Mouse (Mus musculus): Measurements from ENCODE around the gene Mri1. TPM values are rescaled to one million over a fixed set of nuclear protein-coding genes. Genes with fewer than 3 reads are reported as not detected.

The Mri1 gene
- polyA plus RNA-seq, 1 experiment: 22.8 TPM

DNA sequence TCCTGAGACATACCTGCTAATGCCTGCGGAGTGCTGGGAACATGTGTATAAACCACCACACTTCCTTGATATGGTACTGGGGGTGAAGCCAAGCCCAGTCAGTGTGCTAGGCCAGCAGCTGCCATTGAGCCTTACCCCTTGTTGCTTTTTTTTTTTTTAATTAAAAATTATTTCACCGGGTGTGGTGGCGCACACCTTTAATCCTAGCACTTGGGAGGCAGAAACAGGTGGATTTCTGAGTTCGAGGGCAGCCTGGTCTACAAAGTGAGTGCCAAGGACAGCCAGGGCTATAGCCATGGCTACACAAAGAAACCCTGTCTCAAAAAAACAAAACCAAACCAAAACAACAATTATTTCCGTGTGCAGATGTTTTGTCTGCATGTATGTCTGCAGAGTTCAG lies 52.1 kb downstream of the Mri1 start:
- H3K27me3 ChIP-seq (ENCODE audit: control insufficient read depth, insufficient read depth, insufficient read length): no peaks in the 10 kb centered on the region
- peak overlapping the region; percentile 82 for H3K4me3 ChIP-seq
- TF ChIP-seq TCF12 (IDR thresholded peaks at IDR 0.05; ENCODE audit: insufficient read depth, poor library complexity, severe bottlenecking): no peak
- TF ChIP-seq REST (IDR thresholded peaks at IDR 0.05; ENCODE audit: insufficient read depth, insufficient read length): no peak
- TF ChIP-seq CEBPB (IDR thresholded peaks at IDR 0.05; ENCODE audit: insufficient read depth, poor library complexity, severe bottlenecking): no peak
- no peak for TF ChIP-seq POLR2A (IDR thresholded peaks at IDR 0.05; ENCODE audit: insufficient read length, low read depth)
- no peak for TF ChIP-seq MAX (IDR thresholded peaks at IDR 0.05; ENCODE audit: low read depth)
- peak; percentile 42 for TF ChIP-seq POLR2AphosphoS2 (IDR thresholded peaks at IDR 0.05; ENCODE audit: insufficient read length, low read depth)
- no peak for TF ChIP-seq MYOD1 (IDR thresholded peaks at IDR 0.05; ENCODE audit: control insufficient read depth in 1 of 3, insufficient read length in 2 of 3, low read depth in 2 of 3)
- H3K4me2 ChIP-seq (ENCODE audit: low read depth): peak overlapping the region; percentile 93
- H3K36me3 ChIP-seq (ENCODE audit: control insufficient read depth, insufficient read depth): peaks cover 34% of the 10 kb centered on the region
- H3ac ChIP-seq (ENCODE audit: control insufficient read depth, insufficient read length): no peak overlapping the region
- peaks cover 71% of the 10 kb centered on the region for H3K79me2 ChIP-seq (ENCODE audit: control insufficient read depth, insufficient read depth)

DNA sequence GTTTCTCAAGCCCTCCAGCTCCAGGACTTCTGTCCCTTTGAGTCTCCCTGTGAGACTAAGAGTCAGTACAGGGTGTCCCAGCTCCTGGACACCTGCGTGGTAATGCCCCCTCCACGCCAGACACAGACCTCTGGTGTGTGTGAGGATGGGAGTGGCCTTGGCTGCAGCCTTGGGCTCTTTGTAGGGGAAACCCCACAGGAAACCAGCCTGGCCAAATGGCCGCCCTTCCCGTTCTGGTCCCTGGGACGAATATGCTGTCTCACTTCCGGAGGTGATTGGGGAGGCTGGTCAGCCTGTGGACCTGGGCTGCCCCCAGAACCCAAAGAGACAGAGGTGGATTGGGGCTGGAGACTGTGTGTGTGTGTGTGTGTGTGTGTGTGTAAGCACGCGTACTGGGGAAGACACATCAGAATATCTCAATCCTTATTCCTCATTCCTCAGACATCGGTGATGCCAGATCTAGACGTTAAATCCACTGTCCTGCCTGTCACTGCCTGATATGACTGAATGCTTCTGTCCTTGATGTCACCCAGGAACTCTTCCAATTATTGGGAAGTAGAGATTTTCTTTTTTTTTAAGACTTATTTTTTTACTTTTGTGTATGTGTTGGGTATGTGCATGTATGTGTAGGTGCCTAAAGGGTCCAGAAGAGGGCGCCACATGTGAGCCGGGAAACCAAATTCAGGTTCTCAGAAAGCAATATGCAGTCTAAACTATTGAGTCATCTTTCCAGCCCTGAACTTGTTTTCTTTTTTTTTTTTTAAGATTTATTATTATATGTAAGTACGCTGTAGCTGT lies 53.0 kb downstream of the Mri1 start:
- Histone ChIP-seq H3K36me3 (ENCODE audit: control insufficient read depth, insufficient read depth) (peaks cover 28% of the 10 kb centered on the region), H3K4me3 (peak overlapping the region; percentile 82), H3ac (ENCODE audit: control insufficient read depth, insufficient read length) (no peak overlapping the region), H3K27me3 (ENCODE audit: control insufficient read depth, insufficient read depth, insufficient read length) (no peaks in the 10 kb centered on the region), H3K4me2 (ENCODE audit: low read depth) (peak overlapping the region; percentile 93), H3K79me2 (ENCODE audit: control insufficient read depth, insufficient read depth) (peaks cover 71% of the 10 kb centered on the region)
- peak in 1 of 3 experiments; percentile 17 for TF ChIP-seq MYOG (IDR thresholded peaks at IDR 0.05; ENCODE audit: control insufficient read depth in 1 of 3, insufficient read depth in 1 of 3, insufficient read length in 2 of 3, low read depth in 2 of 3)
- TF ChIP-seq POLR2A (IDR thresholded peaks at IDR 0.05; ENCODE audit: insufficient read length, low read depth): peak; percentile 34
- no peak for TF ChIP-seq USF1 (IDR thresholded peaks at IDR 0.05; ENCODE audit: low read depth)
- no peak for TF ChIP-seq CEBPB (IDR thresholded peaks at IDR 0.05; ENCODE audit: insufficient read depth, poor library complexity, severe bottlenecking)
- no peak for TF ChIP-seq E2F4 (IDR thresholded peaks at IDR 0.05; ENCODE audit: insufficient read depth)

DNA sequence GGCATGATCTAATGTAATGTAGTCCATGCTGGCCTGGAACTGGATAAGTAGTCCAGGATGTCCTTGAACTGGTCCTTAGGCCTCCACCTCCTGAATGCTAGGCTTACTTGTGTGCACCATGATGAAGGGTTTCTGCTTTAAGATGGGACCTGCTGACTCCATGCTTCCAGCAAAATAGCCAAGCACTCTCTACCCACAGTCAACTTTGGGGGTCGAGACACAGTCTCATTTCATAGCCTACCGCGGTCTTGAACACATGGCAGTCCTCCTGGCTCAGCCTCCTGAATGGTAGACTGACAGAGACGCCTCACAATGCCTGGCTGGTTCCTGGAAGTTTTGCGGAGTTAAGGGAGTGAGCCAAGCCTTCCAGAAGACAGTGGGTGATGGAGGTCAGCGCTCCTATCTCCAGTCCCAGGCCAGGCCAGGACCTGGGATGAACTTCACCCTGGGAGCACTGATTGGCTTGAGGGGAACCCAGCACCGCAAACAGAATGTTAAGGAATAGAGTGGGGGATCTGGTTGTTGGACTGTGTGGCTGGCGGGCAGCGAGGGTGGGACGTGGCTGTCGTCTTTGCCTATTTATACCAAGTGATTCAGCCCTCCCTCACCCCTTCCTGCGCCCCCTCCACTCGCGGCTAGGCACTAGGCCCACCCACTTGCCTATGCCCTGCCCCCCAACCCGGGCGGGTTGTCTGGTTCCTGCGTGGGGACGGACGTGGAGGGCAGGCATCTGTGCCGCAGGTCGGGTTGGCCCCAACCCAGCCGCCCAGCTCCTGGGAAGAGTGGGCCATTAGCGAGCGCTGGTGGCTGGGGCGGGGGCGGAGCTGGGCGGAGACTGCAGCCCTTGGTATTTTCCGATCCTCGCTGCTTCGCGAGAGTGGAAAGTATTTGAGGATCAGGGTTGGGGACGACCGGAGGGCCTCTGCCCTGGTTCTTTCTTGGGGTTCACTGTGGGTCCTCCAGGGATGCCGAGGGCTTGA lies 53.9 kb downstream of the Mri1 start:
- H3K4me2 ChIP-seq (ENCODE audit: low read depth): peak overlapping the region; percentile 93
- TF ChIP-seq USF1 (IDR thresholded peaks at IDR 0.05; ENCODE audit: low read depth) (no peak), E2F4 (IDR thresholded peaks at IDR 0.05; ENCODE audit: insufficient read depth) (no peak), MAX (IDR thresholded peaks at IDR 0.05; ENCODE audit: low read depth) (no peak), CEBPB (IDR thresholded peaks at IDR 0.05; ENCODE audit: insufficient read depth, poor library complexity, severe bottlenecking) (no peak), MYOG (IDR thresholded peaks at IDR 0.05; ENCODE audit: control insufficient read depth in 1 of 3, insufficient read depth in 1 of 3, insufficient read length in 2 of 3, low read depth in 2 of 3) (peak in 2 of 3 experiments; percentile 27 to 70), REST (IDR thresholded peaks at IDR 0.05; ENCODE audit: insufficient read depth, insufficient read length) (no peak), MYOD1 (IDR thresholded peaks at IDR 0.05; ENCODE audit: control insufficient read depth in 1 of 3, insufficient read length in 2 of 3, low read depth in 2 of 3) (peak in 1 of 3 experiments; percentile 54), TCF12 (IDR thresholded peaks at IDR 0.05; ENCODE audit: insufficient read depth, poor library complexity, severe bottlenecking) (no peak), POLR2A (IDR thresholded peaks at IDR 0.05; ENCODE audit: insufficient read length, low read depth) (peak; percentile 76), POLR2AphosphoS2 (IDR thresholded peaks at IDR 0.05; ENCODE audit: insufficient read length, low read depth) (peak; percentile 88), TCF3 (IDR thresholded peaks at IDR 0.05; ENCODE audit: insufficient read length, low read depth) (peak; percentile 38), SRF (IDR thresholded peaks at IDR 0.05; ENCODE audit: control insufficient read depth, insufficient read length, low read depth) (no peak)
- H3ac ChIP-seq (ENCODE audit: control insufficient read depth, insufficient read length): peak overlapping the region; percentile 77
- no peaks in the 10 kb centered on the region for H3K27me3 ChIP-seq (ENCODE audit: control insufficient read depth, insufficient read depth, insufficient read length)
- peak overlapping the region; percentile 82 for H3K4me3 ChIP-seq
- peaks cover 18% of the 10 kb centered on the region for H3K36me3 ChIP-seq (ENCODE audit: control insufficient read depth, insufficient read depth)
- H3K79me2 ChIP-seq (ENCODE audit: control insufficient read depth, insufficient read depth): peaks cover 66% of the 10 kb centered on the region

DNA sequence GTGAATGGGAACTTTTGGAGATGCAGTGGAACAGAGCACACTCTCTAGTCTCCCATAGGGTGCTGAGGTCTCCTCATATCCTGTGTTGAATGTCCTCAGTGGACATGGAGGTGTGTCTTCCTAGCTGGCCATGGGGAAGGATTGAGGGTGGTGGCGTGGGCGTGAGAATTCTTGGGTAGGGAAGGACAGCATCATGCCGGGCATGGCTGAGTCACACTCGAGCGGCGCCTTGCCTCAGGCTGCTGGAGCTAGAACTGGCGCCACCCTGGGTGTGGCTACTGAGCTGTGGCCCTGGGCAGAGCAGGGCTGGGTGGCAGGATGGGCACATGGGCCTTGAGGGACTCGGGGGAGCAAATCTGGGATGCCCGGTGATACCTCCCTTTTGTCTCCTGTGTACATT lies 54.7 kb downstream of the Mri1 start:
- H3K36me3 ChIP-seq (ENCODE audit: control insufficient read depth, insufficient read depth): peaks cover 16% of the 10 kb centered on the region
- peaks cover 60% of the 10 kb centered on the region for H3K79me2 ChIP-seq (ENCODE audit: control insufficient read depth, insufficient read depth)
- H3ac ChIP-seq (ENCODE audit: control insufficient read depth, insufficient read length): peak overlapping the region; percentile 77
- peak overlapping the region; percentile 82 for H3K4me3 ChIP-seq
- TF ChIP-seq MYOG (IDR thresholded peaks at IDR 0.05; ENCODE audit: control insufficient read depth in 1 of 3, insufficient read depth in 1 of 3, insufficient read length in 2 of 3, low read depth in 2 of 3) (peak in 2 of 3 experiments; percentile 36 to 70), CEBPB (IDR thresholded peaks at IDR 0.05; ENCODE audit: insufficient read depth, poor library complexity, severe bottlenecking) (0 out of 2 replicates have a peak, but pooled peaks have one; percentile 10), USF1 (IDR thresholded peaks at IDR 0.05; ENCODE audit: low read depth) (no peak), MAX (IDR thresholded peaks at IDR 0.05; ENCODE audit: low read depth) (no peak), SRF (IDR thresholded peaks at IDR 0.05; ENCODE audit: control insufficient read depth, insufficient read length, low read depth) (peak; percentile 58), POLR2AphosphoS2 (IDR thresholded peaks at IDR 0.05; ENCODE audit: insufficient read length, low read depth) (peak; percentile 97), TCF3 (IDR thresholded peaks at IDR 0.05; ENCODE audit: insufficient read length, low read depth) (no peak), REST (IDR thresholded peaks at IDR 0.05; ENCODE audit: insufficient read depth, insufficient read length) (no peak), E2F4 (IDR thresholded peaks at IDR 0.05; ENCODE audit: insufficient read depth) (no peak), TCF12 (IDR thresholded peaks at IDR 0.05; ENCODE audit: insufficient read depth, poor library complexity, severe bottlenecking) (no peak), POLR2A (IDR thresholded peaks at IDR 0.05; ENCODE audit: insufficient read length, low read depth) (peak; percentile 88), MYOD1 (IDR thresholded peaks at IDR 0.05; ENCODE audit: control insufficient read depth in 1 of 3, insufficient read length in 2 of 3, low read depth in 2 of 3) (peak in 1 of 3 experiments; percentile 62)
- H3K4me2 ChIP-seq (ENCODE audit: low read depth): peak overlapping the region; percentile 93
- H3K27me3 ChIP-seq (ENCODE audit: control insufficient read depth, insufficient read depth, insufficient read length): no peaks in the 10 kb centered on the region

Data from myocyte (in vitro differentiated cells).